Mouse (Mus musculus) CH12.LX (cell line): ENCODE measurements around the gene Gas7. TPM values are rescaled to one million over a fixed set of nuclear protein-coding genes. Genes with fewer than 3 reads are reported as not detected.

ENCODE experiments used
- DNase-seq: peaks from one replicate; pipeline ENCODE4 v3.0.0-alpha.2; 2013; ENCODE audit errors: extremely low read depth
- H3K27ac ChIP-seq: 2 replicates; pipeline ENCODE4 v1.5.1; 2012; ENCODE audit warnings: low read depth, mild to moderate bottlenecking, control low read depth, moderate library complexity; ENCODE audit not compliant: insufficient read depth
- H3K27me3 ChIP-seq: replicated peaks from 2 replicates; pipeline ENCODE3; 2012; ENCODE audit warnings: inconsistent platforms
- H3K36me3 ChIP-seq, 2 experiments: replicated peaks in 1 of 2; 2 replicates each; pipeline versions ENCODE3 to v1.6.1; 2012; ENCODE audit warnings: inconsistent platforms in 1 of 2, low read length in 1 of 2, mild to moderate bottlenecking in 1 of 2, mixed read lengths in 1 of 2, moderate library complexity in 1 of 2; ENCODE audit not compliant: control insufficient read depth in 1 of 2, insufficient read depth in 1 of 2
- H3K4me1 ChIP-seq, 2 experiments: 2 replicates each; pipeline ENCODE4 v1.6.1; 2012; ENCODE audit warnings: inconsistent platforms in 1 of 2, moderate library complexity in 1 of 2; ENCODE audit not compliant: insufficient read depth in 2 of 2, control insufficient read depth in 1 of 2
- H3K4me2 ChIP-seq: 2 replicates; pipeline ENCODE4 v1.6.1; 2012; ENCODE audit warnings: low read depth, mild to moderate bottlenecking, control low read depth; ENCODE audit not compliant: poor library complexity, insufficient read depth, severe bottlenecking
- H3K4me3 ChIP-seq, 3 experiments: fragments of 150-350 bp in 1 of 3; sonication (generic) in 1 of 3; replicated peaks in 1 of 3; 2 replicates each; pipeline versions ENCODE3 to v1.5.1; 2011 to 2012; ENCODE audit warnings: low read depth in 2 of 3, low read length in 2 of 3, mild to moderate bottlenecking in 2 of 3, moderate library complexity in 2 of 3, control low read depth in 1 of 3, improper control_type of control experiment in 1 of 3, inconsistent platforms in 1 of 3, mixed read lengths in 1 of 3; ENCODE audit not compliant: poor library complexity in 1 of 3
- H3K79me2 ChIP-seq: replicated peaks from 2 replicates; pipeline ENCODE4 v1.6.1; 2012; ENCODE audit warnings: mild to moderate bottlenecking, moderate library complexity; ENCODE audit not compliant: control insufficient read depth, poor library complexity, insufficient read depth, severe bottlenecking; ENCODE audit errors: extremely low read depth
- H3K9ac ChIP-seq: 2 replicates; pipeline ENCODE4 v1.6.1; 2012; ENCODE audit warnings: low read depth, mild to moderate bottlenecking, control low read depth, moderate library complexity; ENCODE audit not compliant: insufficient read depth
- H3K9me3 ChIP-seq: replicated peaks from 2 replicates; pipeline ENCODE3; 2012; ENCODE audit warnings: low read length, inconsistent platforms, mixed read lengths
- BHLHE40 ChIP-seq: IDR thresholded peaks from 2 replicates; pipeline ENCODE4 v1.6.1; 2011; ENCODE audit warnings: mild to moderate bottlenecking, low read depth, low read length, improper control_type of control experiment
- CHD1 ChIP-seq: IDR thresholded peaks from 2 replicates; pipeline ENCODE4 v1.6.1; 2012; ENCODE audit warnings: low read depth, low read length, improper control_type of control experiment, inconsistent platforms
- CHD2 ChIP-seq: IDR thresholded peaks from 2 replicates; pipeline ENCODE4 v1.6.1; 2011; ENCODE audit warnings: low read length, improper control_type of control experiment
- CTCF ChIP-seq, 2 experiments: IDR thresholded peaks in 1 of 2; conservative IDR thresholded peaks in 1 of 2; 2 replicates each; pipeline ENCODE4 v1.5.1; 2011 to 2012; ENCODE audit warnings: low read depth in 2 of 2, low read length in 2 of 2, improper control_type of control experiment in 1 of 2, inconsistent platforms in 1 of 2, mild to moderate bottlenecking in 1 of 2, moderate library complexity in 1 of 2
- E2F4 ChIP-seq: IDR thresholded peaks from 2 replicates; pipeline ENCODE4 v1.6.1; 2011; ENCODE audit warnings: low read depth, low read length, improper control_type of control experiment; ENCODE audit not compliant: insufficient replicate concordance
- ELF1 ChIP-seq: IDR thresholded peaks from 2 replicates; pipeline ENCODE4 v1.6.1; 2014; ENCODE audit warnings: low read depth, mild to moderate bottlenecking, inconsistent platforms, low read length, improper control_type of control experiment
- EP300 ChIP-seq: IDR thresholded peaks from 2 replicates; pipeline ENCODE4 v1.6.1; 2011; ENCODE audit warnings: low read length, improper control_type of control experiment
- ETS1 ChIP-seq: conservative IDR thresholded peaks from 2 replicates; pipeline ENCODE4 v1.6.1; 2012; ENCODE audit warnings: low read depth, mild to moderate bottlenecking, inconsistent platforms, low read length, improper control_type of control experiment, moderate library complexity
- HCFC1 ChIP-seq: IDR thresholded peaks from 2 replicates; pipeline ENCODE4 v1.6.1; 2012; ENCODE audit warnings: low read depth, mild to moderate bottlenecking, inconsistent platforms, low read length, improper control_type of control experiment
- IRF4 ChIP-seq: IDR thresholded peaks from 2 replicates; pipeline ENCODE4 v1.6.1; 2014; ENCODE audit warnings: low read depth, mild to moderate bottlenecking, inconsistent platforms, low read length, improper control_type of control experiment
- JUN ChIP-seq: IDR thresholded peaks from 2 replicates; pipeline ENCODE4 v1.6.1; 2011; ENCODE audit warnings: low read depth, mild to moderate bottlenecking, low read length, improper control_type of control experiment, moderate library complexity; ENCODE audit not compliant: insufficient read depth
- JUND ChIP-seq: conservative IDR thresholded peaks from 2 replicates; pipeline ENCODE4 v1.6.1; 2011; ENCODE audit warnings: low read depth, low read length, improper control_type of control experiment
- KAT2A ChIP-seq: IDR thresholded peaks from 2 replicates; pipeline ENCODE4 v1.6.1; 2012; ENCODE audit warnings: low read length, improper control_type of control experiment, inconsistent platforms; ENCODE audit not compliant: insufficient replicate concordance
- MAFK ChIP-seq: IDR thresholded peaks from 2 replicates; pipeline ENCODE4 v1.6.1; 2011; ENCODE audit warnings: low read length, improper control_type of control experiment; ENCODE audit not compliant: insufficient replicate concordance
- MAX ChIP-seq: IDR thresholded peaks from 2 replicates; pipeline ENCODE4 v1.6.1; 2011; ENCODE audit warnings: low read length, improper control_type of control experiment
- MAZ ChIP-seq: IDR thresholded peaks from 2 replicates; pipeline ENCODE4 v1.6.1; 2012; ENCODE audit warnings: low read depth, mild to moderate bottlenecking, inconsistent platforms, low read length, improper control_type of control experiment, moderate library complexity
- MEF2A ChIP-seq: IDR thresholded peaks from 2 replicates; pipeline ENCODE4 v1.6.1; 2014; ENCODE audit warnings: low read depth, mild to moderate bottlenecking, inconsistent platforms, low read length, improper control_type of control experiment, borderline replicate concordance
- MXI1 ChIP-seq: IDR thresholded peaks from 2 replicates; pipeline ENCODE4 v1.6.1; 2011; ENCODE audit warnings: mild to moderate bottlenecking, low read depth, low read length, improper control_type of control experiment
- MYC ChIP-seq: IDR thresholded peaks from 2 replicates; pipeline ENCODE4 v1.6.1; 2011; ENCODE audit warnings: low read depth, mild to moderate bottlenecking, improper control_type of control experiment, low read length
- NRF1 ChIP-seq: IDR thresholded peaks from 2 replicates; pipeline ENCODE4 v1.6.1; 2014; ENCODE audit warnings: low read depth, mild to moderate bottlenecking, inconsistent platforms, low read length, improper control_type of control experiment, moderate library complexity
- PAX5 ChIP-seq: IDR thresholded peaks from 2 replicates; pipeline ENCODE4 v1.6.1; 2012; ENCODE audit warnings: low read length, inconsistent platforms, mixed read lengths
- POLR2A ChIP-seq: IDR thresholded peaks from 2 replicates; pipeline ENCODE4 v1.6.1; 2011; ENCODE audit warnings: low read depth, mild to moderate bottlenecking, improper control_type of control experiment, low read length
- POLR2AphosphoS2 ChIP-seq: IDR thresholded peaks from 2 replicates; pipeline ENCODE4 v1.6.1; 2011; ENCODE audit warnings: low read depth, low read length, improper control_type of control experiment
- RAD21 ChIP-seq: IDR thresholded peaks from 2 replicates; pipeline ENCODE4 v1.6.1; 2011; ENCODE audit warnings: low read depth, mild to moderate bottlenecking, low read length, improper control_type of control experiment, moderate library complexity
- RCOR1 ChIP-seq: conservative IDR thresholded peaks from 2 replicates; pipeline ENCODE4 v1.6.1; 2012; ENCODE audit warnings: low read depth, mild to moderate bottlenecking, inconsistent platforms, low read length, improper control_type of control experiment
- SIN3A ChIP-seq: IDR thresholded peaks from 2 replicates; pipeline ENCODE4 v1.6.1; 2012; ENCODE audit warnings: low read length, improper control_type of control experiment, inconsistent platforms
- SMC3 ChIP-seq: IDR thresholded peaks from 2 replicates; pipeline ENCODE4 v1.6.1; 2011; ENCODE audit warnings: low read depth, low read length, improper control_type of control experiment
- TBP ChIP-seq: conservative IDR thresholded peaks from 2 replicates; pipeline ENCODE4 v1.6.1; 2011; ENCODE audit warnings: low read depth, low read length, improper control_type of control experiment
- TCF12 ChIP-seq: IDR thresholded peaks from 2 replicates; pipeline ENCODE4 v1.6.1; 2014; ENCODE audit warnings: low read depth, mild to moderate bottlenecking, inconsistent platforms, low read length, improper control_type of control experiment
- UBTF ChIP-seq: IDR thresholded peaks from 2 replicates; pipeline ENCODE4 v1.6.1; 2012; ENCODE audit warnings: low read depth, mild to moderate bottlenecking, inconsistent platforms, low read length, improper control_type of control experiment, moderate library complexity
- USF1 ChIP-seq: IDR thresholded peaks from 2 replicates; pipeline ENCODE4 v1.6.1; 2014; ENCODE audit warnings: low read depth, mild to moderate bottlenecking, inconsistent platforms, low read length, improper control_type of control experiment
- USF2 ChIP-seq: conservative IDR thresholded peaks from 2 replicates; pipeline ENCODE4 v1.6.1; 2011; ENCODE audit warnings: low read depth, low read length, improper control_type of control experiment
- ZC3H11A ChIP-seq: IDR thresholded peaks from 2 replicates; pipeline ENCODE4 v1.6.1; 2012; ENCODE audit warnings: low read depth, mild to moderate bottlenecking, inconsistent platforms, low read length, improper control_type of control experiment
- ZKSCAN1 ChIP-seq: IDR thresholded peaks from 2 replicates; pipeline ENCODE4 v1.6.1; 2012; ENCODE audit warnings: low read depth, inconsistent platforms, low read length, improper control_type of control experiment, borderline replicate concordance
- ZNF384 ChIP-seq: IDR thresholded peaks from 2 replicates; pipeline ENCODE4 v1.6.1; 2012; ENCODE audit warnings: low read depth, low read length, improper control_type of control experiment, inconsistent platforms
- dilution Hi-C: fragments of 300-500 bp; cut with MboI; formaldehyde crosslinking; loops from 2 replicates; pipeline ENCODE4 v1.14.3; 2020; ENCODE audit warnings: low sequenced_read_pairs; ENCODE audit not compliant: extremely low pct_unique_long_range_greater_than_20kb, extremely low pct_ligation_motif_present
- in situ Hi-C: fragments of 300-500 bp; cut with MboI; formaldehyde crosslinking; loops from 3 replicates; pipeline ENCODE4 v1.14.3; 2019; ENCODE audit warnings: low sequenced_read_pairs, low pct_ligation_motif_present, low pct_unique_long_range_greater_than_20kb, mixed read lengths
- polyA plus RNA-seq: library from polyadenylated mRNA; unstranded; fragments of >175 nt; gene quantifications from 2 replicates; pipeline ENCODE4 v1.2.1, GENCODE M21; 2012; ENCODE audit warnings: low read depth; ENCODE audit not compliant: insufficient read length
- total RNA-seq, 2 experiments: library from RNA; depleted of rRNA; stranded (reverse); fragments of 300-350 nt in 1 of 2; fragments of >200 nt in 1 of 2; gene quantifications; 2 replicates each; pipeline ENCODE4 v1.2.3; 2012 to 2014

Gene Gas7
- total and polyA plus RNA-seq, 3 experiments, result 7.0 to 20.8 (median 7.0) TPM

GRCm38 (mm10) chr11:67636905-67637586 is 181.8 kb downstream of the Gas7 start:
- DNase-seq, result no peak
- H3K4me2 ChIP-seq, result 0 out of 2 replicates have a peak overlapping the region, but pooled peaks have one; percentile 1
- no peak overlapping the region for H3K27ac ChIP-seq
- in situ Hi-C loops, result no loop called here
- TF ChIP-seq PAX5, result no peak
- TF ChIP-seq SIN3A, result no peak
- no peak for TF ChIP-seq USF1
- TF ChIP-seq CHD1, result no peak
- TF ChIP-seq NRF1, result no peak
- no peak for TF ChIP-seq CTCF (conservative IDR thresholded peaks at IDR 0.05 in 1 of 2, IDR thresholded peaks at IDR 0.05 in 1 of 2; ENCODE audit: low read depth in 2 of 2, low read length in 2 of 2)
- TF ChIP-seq TCF12, result peak; percentile 25; the same call in 1 of the 2 replicates
- no peak for TF ChIP-seq MXI1
- TF ChIP-seq JUND, result no peak
- TF ChIP-seq POLR2A, result no peak
- peak; percentile 55; the same call in 1 of the 2 replicates for TF ChIP-seq MAX
- TF ChIP-seq ZKSCAN1, result no peak
- 0 out of 2 replicates have a peak, but pooled peaks have one; percentile 10 for TF ChIP-seq EP300
- peak; percentile 14; the same call in 1 of the 2 replicates for TF ChIP-seq ETS1
- no peak for TF ChIP-seq MYC
- TF ChIP-seq TBP, result no peak
- TF ChIP-seq POLR2AphosphoS2, result no peak
- TF ChIP-seq UBTF, result no peak
- no peak for TF ChIP-seq JUN
- no peak for TF ChIP-seq USF2
- TF ChIP-seq ZC3H11A, result no peak
- TF ChIP-seq BHLHE40, result no peak
- no peak for TF ChIP-seq KAT2A
- TF ChIP-seq HCFC1, result no peak
- TF ChIP-seq MEF2A, result no peak
- TF ChIP-seq SMC3, result no peak
- no peak for TF ChIP-seq IRF4
- no peak for TF ChIP-seq MAFK
- TF ChIP-seq MAZ, result 0 out of 2 replicates have a peak, but pooled peaks have one; percentile 55
- TF ChIP-seq E2F4, result no peak
- TF ChIP-seq CHD2, result no peak; the same call in 1 of the 2 replicates
- TF ChIP-seq ELF1, result no peak
- TF ChIP-seq ZNF384, result no peak
- 0 out of 2 replicates have a peak, but pooled peaks have one; percentile 49 for TF ChIP-seq RCOR1
- TF ChIP-seq RAD21, result no peak
- H3K36me3 ChIP-seq, result peaks cover 0 to 10% of the 10 kb centered on the region in 2 experiments
- H3K27me3 ChIP-seq, result no peaks in the 10 kb centered on the region
- dilution Hi-C loops, result no loop called here
- no peak overlapping the region for H3K4me3 ChIP-seq
- H3K9me3 ChIP-seq, result no peaks in the 10 kb centered on the region
- H3K79me2 ChIP-seq, result no peaks in the 10 kb centered on the region
- no peak overlapping the region for H3K9ac ChIP-seq
- H3K4me1 ChIP-seq, result peaks cover 42 to 87% of the 10 kb centered on the region in 2 experiments
